Mouse (Mus musculus) left cerebral cortex, adult 11 months (tissue): ENCODE measurements at regions not wholly inside any gene's neighbourhood (a gene's known extent, or its start where the extent isn't known, plus 50 kb on each side); places are given as distances from the start of the nearest gene placed in this dataset.

Experiments
- DNase-seq: peaks from one replicate; pipeline ENCODE4 v3.0.0; 2022; ENCODE audit warnings: low spot score

- DNase-seq: no peak
Measured at GRCm38 (mm10) chr11:56165759-56166158, 124.9 kb upstream of the Nmur2 start.

- no peak for DNase-seq
Measured at GRCm38 (mm10) chr11:56160286-56160685, 119.5 kb upstream of the Nmur2 start.

GRCm38 (mm10) chr11:56159412-56160074, 118.7 kb upstream of the Nmur2 start:
- DNase-seq: peak; percentile 34

DNA sequence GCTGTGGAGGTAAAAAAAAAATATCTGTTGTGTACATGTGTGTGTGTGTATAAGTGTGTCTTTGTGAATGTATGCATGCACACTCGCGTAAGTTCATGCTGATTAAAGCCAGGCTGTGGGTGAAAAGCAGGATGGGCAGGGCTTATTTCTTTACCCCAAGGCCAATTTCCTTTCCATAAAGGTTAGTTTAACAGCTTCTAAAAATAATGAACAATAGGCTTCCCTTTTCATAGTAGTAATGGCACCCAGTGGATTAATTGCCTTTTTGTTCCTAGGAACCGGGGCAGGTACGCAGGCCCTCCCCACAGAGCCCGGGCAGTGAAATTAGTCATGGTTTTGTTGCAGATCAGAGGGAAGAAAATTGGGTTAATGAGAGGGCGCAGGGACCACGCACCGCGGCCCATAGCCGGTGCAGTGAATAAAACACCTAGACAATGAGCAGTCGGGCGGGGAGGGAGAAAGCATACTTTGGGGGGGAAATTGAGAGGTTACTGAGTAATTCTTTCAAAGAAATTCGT, 110.1 kb upstream of the Nmur2 start:
- DNase-seq: no peak

DNA sequence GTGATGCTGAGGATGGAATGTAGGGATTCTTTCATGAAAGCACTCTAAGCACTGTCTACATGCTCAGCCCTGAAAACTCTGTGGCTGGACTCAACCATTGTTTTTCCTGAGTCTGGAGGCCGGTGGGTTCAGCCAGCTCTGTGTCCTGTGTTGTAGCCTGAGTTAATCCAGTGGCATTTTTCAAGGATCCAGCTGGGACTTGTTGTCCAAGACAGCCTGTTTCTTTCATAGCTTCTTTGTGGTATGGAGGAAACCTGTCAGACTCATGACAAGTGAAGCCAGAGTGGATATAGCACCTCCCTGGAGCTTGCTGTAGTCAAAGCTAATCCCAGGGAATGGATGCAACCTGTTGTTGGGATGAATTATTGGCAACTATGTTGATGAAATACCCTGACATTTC, 108.9 kb upstream of the Nmur2 start:
- no peak for DNase-seq

DNA sequence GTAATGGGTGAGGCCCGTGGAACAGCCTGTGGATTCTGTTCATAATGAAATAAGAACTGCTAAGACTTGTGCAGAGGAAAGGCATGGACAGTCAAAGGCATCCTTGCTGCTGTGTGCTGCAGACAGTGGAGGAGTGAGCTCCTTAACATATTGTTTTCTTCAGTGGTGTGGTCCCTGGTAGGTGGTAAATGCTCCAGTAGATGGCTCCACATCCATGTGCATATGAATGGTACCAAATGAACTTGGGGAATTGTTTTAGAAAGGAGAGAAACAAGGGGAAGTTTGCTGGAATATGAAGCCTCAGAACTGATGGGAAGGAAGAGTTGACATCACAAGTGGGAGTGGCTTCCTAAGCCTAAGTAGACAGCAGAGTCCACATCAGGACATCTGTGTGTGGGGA, 108.1 kb upstream of the Nmur2 start:
- peak; percentile 29 for DNase-seq

- no peak for DNase-seq
Measured at GRCm38 (mm10) chr11:56146708-56147107, 105.9 kb upstream of the Nmur2 start.

DNA sequence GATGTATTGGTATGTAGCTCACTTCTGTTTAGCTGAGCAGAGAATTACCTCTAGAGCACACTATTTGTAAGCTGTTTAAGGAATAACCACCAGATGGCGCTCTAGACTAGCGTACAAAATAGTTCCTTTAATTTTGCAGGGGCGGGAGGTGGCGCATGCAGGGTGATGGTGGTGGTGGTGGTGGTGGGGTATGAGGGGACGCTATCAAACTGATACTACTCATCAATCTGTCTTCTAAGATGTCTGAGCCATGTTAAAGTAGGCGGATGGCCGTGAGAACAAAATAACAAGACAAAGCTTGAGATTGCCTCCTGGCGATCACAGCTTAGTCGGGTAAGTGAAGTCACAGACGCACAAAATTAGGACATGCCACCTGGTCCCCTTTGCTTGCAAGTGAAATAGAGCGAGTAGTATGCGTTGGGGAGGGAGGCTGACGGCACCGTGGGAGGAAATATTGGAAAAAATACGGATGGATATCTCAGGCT, 90.6 kb upstream of the Nmur2 start:
- peak; percentile 25 for DNase-seq

- DNase-seq: no peak
Measured at GRCm38 (mm10) chr11:56116553-56117232, 75.9 kb upstream of the Nmur2 start.

DNA sequence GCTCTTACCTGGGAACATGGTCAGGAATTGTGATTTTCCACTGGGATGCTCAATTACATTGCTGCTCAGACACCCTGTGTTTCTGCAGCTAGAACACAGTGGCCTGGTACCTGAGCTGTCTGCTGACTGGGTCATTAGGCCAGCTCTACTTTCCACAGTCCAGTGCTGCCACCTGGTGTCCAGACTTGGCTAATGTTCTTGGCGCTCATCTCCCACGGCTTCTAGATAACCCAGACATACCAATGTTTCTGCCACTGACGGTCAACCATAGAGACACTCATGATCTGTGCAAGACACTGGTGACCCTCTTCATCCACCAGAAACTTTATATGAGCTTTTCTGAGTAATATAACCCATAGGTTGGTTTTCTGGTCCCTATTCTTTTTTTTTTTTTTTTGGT, 67.1 kb upstream of the Nmur2 start:
- peak; percentile 51 for DNase-seq

GRCm38 (mm10) chr11:56105632-56106031, 64.8 kb upstream of the Nmur2 start:
- peak; percentile 39 for DNase-seq

GRCm38 (mm10) chr11:56092891-56093290, 52.1 kb upstream of the Nmur2 start:
- DNase-seq: no peak
